Mouse (Mus musculus): ENCODE measurements at regions not wholly inside any gene's neighbourhood (a gene's known extent, or its start where the extent isn't known, plus 50 kb on each side); places are given as distances from the start of the nearest gene placed in this dataset.
A peak's percentile ranks its signal among the peaks of the same experiment; 100 is the strongest.

- Histone ChIP-seq H3K27me3 (no peaks in the 10 kb centered on the region), H3K4me3 (no peak overlapping the region), H3K36me3 (no peaks in the 10 kb centered on the region), H3K27ac (replicated peaks) (no peak overlapping the region), H3K4me1 (replicated peaks) (no peaks in the 10 kb centered on the region), H3K9ac (no peak overlapping the region), H3K4me2 (no peak overlapping the region), H3K9me3 (peaks cover 5% of the 10 kb centered on the region; the same call in 1 of the 2 replicates)
- no peak for ATAC-seq (ENCODE audit: low read depth)
- WGBS, result 66% methylated on average over 3 of the region's 3 CpGs
Observed at GRCm38 (mm10) chr5:148774446-148774845, 154.7 kb downstream of the Katnal1 start.

DNA sequence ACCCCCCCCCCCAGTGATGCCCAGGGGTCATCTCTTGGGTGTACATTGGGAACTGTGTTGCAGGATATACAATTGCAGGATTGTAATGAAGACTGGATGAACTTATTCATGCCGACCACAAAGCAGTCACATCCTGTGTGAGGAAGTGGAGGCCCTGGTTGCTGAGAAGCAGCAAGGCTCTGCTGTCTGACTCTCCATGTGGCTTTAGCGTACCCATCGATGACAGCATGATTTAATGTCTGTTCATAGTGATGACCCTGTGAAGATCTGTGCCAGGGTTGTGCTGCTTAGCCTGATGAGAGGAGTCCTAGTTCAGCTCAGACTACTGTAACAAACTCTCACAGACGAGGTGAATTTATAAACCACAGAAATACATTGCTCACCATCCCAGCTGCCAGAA lies 159.7 kb downstream of the Katnal1 start:
- 77% methylated on average over 4 of the region's 4 CpGs for WGBS
- Histone ChIP-seq H3K4me1 (replicated peaks) (no peaks in the 10 kb centered on the region), H3K9me3 (peaks cover 5% of the 10 kb centered on the region; the same call in 1 of the 2 replicates), H3K36me3 (no peaks in the 10 kb centered on the region), H3K27ac (replicated peaks) (no peak overlapping the region), H3K9ac (no peak overlapping the region), H3K27me3 (no peaks in the 10 kb centered on the region), H3K4me2 (no peak overlapping the region), H3K4me3 (no peak overlapping the region)
- ATAC-seq (ENCODE audit: low read depth), result no peak

- H3K4me3 ChIP-seq, result no peak overlapping the region
- peaks cover 5% of the 10 kb centered on the region; the same call in 1 of the 2 replicates for H3K9me3 ChIP-seq
- H3K9ac ChIP-seq, result no peak overlapping the region
- H3K27ac ChIP-seq (replicated peaks), result no peak overlapping the region
- no peak overlapping the region for H3K4me2 ChIP-seq
- no peak for ATAC-seq (ENCODE audit: low read depth)
- H3K4me1 ChIP-seq (replicated peaks), result no peaks in the 10 kb centered on the region
- no peaks in the 10 kb centered on the region for H3K36me3 ChIP-seq
- no peaks in the 10 kb centered on the region for H3K27me3 ChIP-seq
- WGBS, result 76% methylated on average over 7 of the region's 7 CpGs
Observed at GRCm38 (mm10) chr5:148768346-148768745, 160.8 kb downstream of the Katnal1 start.

- Histone ChIP-seq H3K4me1 (replicated peaks) (no peaks in the 10 kb centered on the region), H3K27ac (replicated peaks) (no peak overlapping the region), H3K9me3 (peaks cover 5% of the 10 kb centered on the region; the same call in 1 of the 2 replicates), H3K9ac (no peak overlapping the region), H3K4me2 (no peak overlapping the region), H3K27me3 (no peaks in the 10 kb centered on the region), H3K4me3 (no peak overlapping the region), H3K36me3 (no peaks in the 10 kb centered on the region)
- no peak for ATAC-seq (ENCODE audit: low read depth)
- WGBS, result 91% methylated on average over 7 of the region's 7 CpGs
Observed at GRCm38 (mm10) chr5:148765993-148766392, 163.1 kb downstream of the Katnal1 start.

GRCm38 (mm10) chr5:148760108-148760507 lies 169.0 kb downstream of the Katnal1 start:
- H3K27ac ChIP-seq (replicated peaks), result no peak overlapping the region

GRCm38 (mm10) chr5:148758786-148759185 lies 170.3 kb downstream of the Katnal1 start:
- H3K9me3 ChIP-seq, result no peaks in the 10 kb centered on the region
- WGBS, result 88% methylated on average over 7 of the region's 7 CpGs
- H3K9ac ChIP-seq, result no peak overlapping the region
- peaks cover 16% of the 10 kb centered on the region; the same call in 1 of the 2 replicates for H3K4me1 ChIP-seq (replicated peaks)
- no peaks in the 10 kb centered on the region for H3K36me3 ChIP-seq
- no peak overlapping the region for H3K27ac ChIP-seq (replicated peaks)
- H3K4me3 ChIP-seq, result no peak overlapping the region
- H3K27me3 ChIP-seq, result no peaks in the 10 kb centered on the region
- H3K4me2 ChIP-seq, result no peak overlapping the region
- no peak for ATAC-seq (ENCODE audit: low read depth)

More at GRCm38 (mm10) chr5:148760108-148760507, 169.0 kb downstream of the Katnal1 start:
- Histone ChIP-seq H3K9ac (no peak overlapping the region), H3K9me3 (no peaks in the 10 kb centered on the region), H3K36me3 (no peaks in the 10 kb centered on the region), H3K4me1 (replicated peaks) (peaks cover 16% of the 10 kb centered on the region; the same call in 1 of the 2 replicates), H3K27me3 (no peaks in the 10 kb centered on the region), H3K4me2 (no peak overlapping the region), H3K4me3 (no peak overlapping the region)
- ATAC-seq (ENCODE audit: low read depth), result no peak
- 49% methylated on average over 9 of the region's 9 CpGs for whole genome bisulfite sequencing

GRCm38 (mm10) chr5:148757715-148758114 lies 171.4 kb downstream of the Katnal1 start:
- no peak overlapping the region for H3K4me2 ChIP-seq
- no peaks in the 10 kb centered on the region for H3K36me3 ChIP-seq
- peaks cover 16% of the 10 kb centered on the region; the same call in 1 of the 2 replicates for H3K4me1 ChIP-seq (replicated peaks)
- WGBS, result 73% methylated on average over 5 of the region's 5 CpGs
- no peak overlapping the region for H3K4me3 ChIP-seq
- no peaks in the 10 kb centered on the region for H3K9me3 ChIP-seq
- H3K9ac ChIP-seq, result no peak overlapping the region
- H3K27ac ChIP-seq (replicated peaks), result no peak overlapping the region
- no peaks in the 10 kb centered on the region for H3K27me3 ChIP-seq
- ATAC-seq (ENCODE audit: low read depth), result no peak

- no peak overlapping the region for H3K9ac ChIP-seq
- H3K4me2 ChIP-seq, result no peak overlapping the region
- 70% methylated on average over 8 of the region's 8 CpGs for WGBS
- H3K27me3 ChIP-seq, result no peaks in the 10 kb centered on the region
- 0 out of 2 replicates have a peak, but pooled peaks have one; percentile 56 for ATAC-seq (ENCODE audit: low read depth)
- no peaks in the 10 kb centered on the region for H3K9me3 ChIP-seq
- no peak overlapping the region for H3K27ac ChIP-seq (replicated peaks)
- H3K36me3 ChIP-seq, result no peaks in the 10 kb centered on the region
- H3K4me1 ChIP-seq (replicated peaks), result peaks cover 16% of the 10 kb centered on the region; the same call in 1 of the 2 replicates
- no peak overlapping the region for H3K4me3 ChIP-seq
Observed at GRCm38 (mm10) chr5:148757236-148757635, 171.9 kb downstream of the Katnal1 start.

DNA sequence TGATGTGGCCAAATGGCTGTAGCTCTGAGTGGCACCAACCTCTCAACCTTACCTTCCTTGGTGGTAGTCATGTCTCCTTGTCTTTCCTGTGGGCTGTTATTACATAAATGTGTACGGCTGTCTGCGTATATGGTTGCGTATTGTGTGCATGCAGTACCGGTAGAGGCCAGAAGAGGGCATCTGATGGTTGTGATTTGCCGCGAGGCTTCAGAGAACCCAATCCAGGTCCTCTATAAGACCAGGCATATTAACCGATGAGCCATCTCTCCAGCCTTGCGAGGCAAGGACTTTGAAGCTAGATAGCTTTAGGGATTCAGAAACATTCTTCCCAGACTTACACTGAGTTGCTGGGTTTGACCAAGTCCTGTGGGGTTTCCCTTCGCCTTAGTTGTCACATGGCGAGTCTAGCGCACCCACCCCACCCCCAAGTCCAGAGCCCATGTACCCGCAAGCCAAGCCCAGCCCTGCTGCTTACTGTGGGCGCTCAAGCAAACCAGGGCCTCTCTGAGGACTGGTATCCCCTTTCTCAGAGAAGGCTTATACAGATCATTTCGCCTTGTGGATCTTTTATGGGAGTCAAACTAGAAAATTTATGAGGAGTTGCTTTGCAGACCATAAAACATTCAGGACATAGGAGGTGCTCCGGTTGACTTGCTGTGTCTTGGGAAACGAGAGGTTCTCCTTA lies 172.7 kb downstream of the Katnal1 start:
- Histone ChIP-seq H3K27ac (replicated peaks) (no peak overlapping the region), H3K27me3 (no peaks in the 10 kb centered on the region), H3K9ac (no peak overlapping the region), H3K4me3 (no peak overlapping the region), H3K9me3 (no peaks in the 10 kb centered on the region), H3K4me1 (replicated peaks) (peaks cover 16% of the 10 kb centered on the region; the same call in 1 of the 2 replicates), H3K36me3 (no peaks in the 10 kb centered on the region), H3K4me2 (no peak overlapping the region)
- no peak for ATAC-seq (ENCODE audit: low read depth)
- 81% methylated on average over 16 of the region's 16 CpGs for WGBS

DNA sequence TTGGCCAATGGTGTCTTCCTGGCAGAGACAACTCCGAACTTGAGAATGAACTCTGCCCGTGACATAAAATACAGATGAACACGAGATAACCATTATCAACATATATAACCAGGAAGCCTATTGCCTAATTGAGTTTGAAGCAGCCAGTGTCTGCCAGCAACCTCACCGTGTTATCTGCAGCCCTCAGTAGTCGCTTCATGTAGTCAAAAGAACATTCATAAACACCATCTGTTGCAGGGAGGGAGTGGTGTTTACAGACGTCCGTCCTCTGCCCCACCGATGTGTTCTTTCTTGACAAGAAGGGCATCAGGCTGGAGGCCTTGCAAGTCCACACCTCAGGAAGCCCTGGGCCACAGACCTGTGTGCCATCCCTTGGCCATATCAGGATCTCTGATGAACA lies 173.3 kb downstream of the Katnal1 start:
- Histone ChIP-seq H3K36me3 (no peaks in the 10 kb centered on the region), H3K4me3 (no peak overlapping the region), H3K4me1 (replicated peaks) (peaks cover 16% of the 10 kb centered on the region; the same call in 1 of the 2 replicates), H3K27ac (replicated peaks) (no peak overlapping the region), H3K27me3 (no peaks in the 10 kb centered on the region), H3K9me3 (no peaks in the 10 kb centered on the region), H3K4me2 (no peak overlapping the region), H3K9ac (no peak overlapping the region)
- WGBS, result 91% methylated on average over 8 of the region's 8 CpGs
- no peak for ATAC-seq (ENCODE audit: low read depth)

DNA sequence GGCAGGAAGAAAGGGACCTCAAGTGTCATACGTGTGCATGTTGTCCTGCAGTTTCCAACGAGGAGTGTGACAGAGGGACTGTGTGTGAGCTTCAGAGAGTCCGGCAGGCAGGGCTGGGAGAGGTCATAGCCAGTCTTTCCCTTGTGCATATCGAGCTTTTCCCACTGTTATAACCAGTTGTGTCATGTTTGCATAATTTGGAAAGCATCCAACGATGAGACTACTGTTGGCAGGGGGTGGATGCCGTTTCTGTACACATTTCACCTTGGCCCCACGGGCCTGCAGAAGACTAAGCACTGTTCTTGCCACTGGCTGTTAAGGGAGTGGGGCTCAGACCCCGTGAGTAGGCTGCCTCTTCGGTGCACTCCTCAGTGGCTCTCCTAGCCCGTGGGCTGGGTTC lies 174.2 kb downstream of the Katnal1 start:
- Histone ChIP-seq H3K36me3 (no peaks in the 10 kb centered on the region), H3K27ac (replicated peaks) (no peak overlapping the region), H3K9me3 (no peaks in the 10 kb centered on the region), H3K4me2 (no peak overlapping the region), H3K27me3 (no peaks in the 10 kb centered on the region), H3K4me1 (replicated peaks) (peaks cover 10% of the 10 kb centered on the region; the same call in 1 of the 2 replicates), H3K4me3 (no peak overlapping the region), H3K9ac (no peak overlapping the region)
- 79% methylated on average over 10 of the region's 10 CpGs for WGBS
- ATAC-seq (ENCODE audit: low read depth), result no peak

GRCm38 (mm10) chr5:148754363-148754762 lies 174.8 kb downstream of the Katnal1 start:
- 0 out of 2 replicates have a peak, but pooled peaks cover 8% of the 10 kb centered on the region for H3K4me1 ChIP-seq (replicated peaks)
- no peaks in the 10 kb centered on the region for H3K9me3 ChIP-seq
- no peak for ATAC-seq (ENCODE audit: low read depth)
- no peak overlapping the region for H3K4me3 ChIP-seq
- WGBS, result 94% methylated on average over 6 of the region's 6 CpGs
- H3K27me3 ChIP-seq, result no peaks in the 10 kb centered on the region
- no peaks in the 10 kb centered on the region for H3K36me3 ChIP-seq
- H3K27ac ChIP-seq (replicated peaks), result no peak overlapping the region
- no peak overlapping the region for H3K9ac ChIP-seq
- H3K4me2 ChIP-seq, result no peak overlapping the region

GRCm38 (mm10) chr5:148753457-148753856 lies 175.7 kb downstream of the Katnal1 start:
- no peak overlapping the region for H3K9ac ChIP-seq
- no peaks in the 10 kb centered on the region for H3K9me3 ChIP-seq
- H3K27ac ChIP-seq (replicated peaks), result no peak overlapping the region
- H3K4me2 ChIP-seq, result no peak overlapping the region
- no peaks in the 10 kb centered on the region for H3K27me3 ChIP-seq
- no peak overlapping the region for H3K4me3 ChIP-seq
- no peak for ATAC-seq (ENCODE audit: low read depth)
- 0 out of 2 replicates have a peak, but pooled peaks cover 8% of the 10 kb centered on the region for H3K4me1 ChIP-seq (replicated peaks)
- WGBS, result 80% methylated on average over 4 of the region's 4 CpGs
- no peaks in the 10 kb centered on the region for H3K36me3 ChIP-seq

Measured in neural tube, embryonic 13.5 days (tissue).